Mouse (Mus musculus): ENCODE results near the gene 4930579G24Rik. TPM values are rescaled to one million over a fixed set of nuclear protein-coding genes. Genes with fewer than 3 reads are reported as not detected.

Gene 4930579G24Rik
- polyA plus RNA-seq, 1 experiment: 13.2 TPM

- Histone ChIP-seq H3K27me3 (ENCODE audit: control insufficient read depth, insufficient read depth, insufficient read length) (no peaks in the 10 kb centered on the region), H3K4me3 (ENCODE audit: insufficient read depth, poor library complexity, severe bottlenecking) (peak overlapping the region; percentile 90), H3K79me3 (ENCODE audit: low read depth) (peaks cover 40% of the 10 kb centered on the region), H3K79me2 (ENCODE audit: control insufficient read depth, insufficient read depth) (peaks cover 51% of the 10 kb centered on the region), H3K36me3 (ENCODE audit: control insufficient read depth, insufficient read depth) (peaks cover 42% of the 10 kb centered on the region), H3ac (ENCODE audit: control insufficient read depth, insufficient read length, low read depth) (peak overlapping the region; percentile 83)
- no peak for TF ChIP-seq MYOG (IDR thresholded peaks at IDR 0.05; ENCODE audit: control insufficient read depth, extremely low read depth, insufficient read length)
- TF ChIP-seq MAX (IDR thresholded peaks at IDR 0.05): no peak
- TF ChIP-seq CTCF (IDR thresholded peaks at IDR 0.05; ENCODE audit: control insufficient read depth, insufficient read depth, insufficient read length): no peak
- no peak for TF ChIP-seq USF1 (IDR thresholded peaks at IDR 0.05; ENCODE audit: low read depth)
- no peak for TF ChIP-seq CEBPB (IDR thresholded peaks at IDR 0.05; ENCODE audit: low read depth)
- TF ChIP-seq MYOD1 (IDR thresholded peaks at IDR 0.05; ENCODE audit: control insufficient read depth, insufficient read length, low read depth): no peak
- TF ChIP-seq FOSL1 (IDR thresholded peaks at IDR 0.05; ENCODE audit: insufficient read depth, low read length, poor library complexity, severe bottlenecking): no peak
These were observed 36.9 kb upstream of the 4930579G24Rik start for GRCm38 (mm10) chr3:79591793-79592471.

- TF ChIP-seq MYOG (IDR thresholded peaks at IDR 0.05; ENCODE audit: control insufficient read depth, extremely low read depth, insufficient read length) (no peak), FOSL1 (IDR thresholded peaks at IDR 0.05; ENCODE audit: insufficient read depth, low read length, poor library complexity, severe bottlenecking) (no peak), USF1 (IDR thresholded peaks at IDR 0.05; ENCODE audit: low read depth) (no peak), MAX (IDR thresholded peaks at IDR 0.05) (no peak), CEBPB (IDR thresholded peaks at IDR 0.05; ENCODE audit: low read depth) (no peak), CTCF (IDR thresholded peaks at IDR 0.05; ENCODE audit: control insufficient read depth, insufficient read depth, insufficient read length) (no peak), MYOD1 (IDR thresholded peaks at IDR 0.05; ENCODE audit: control insufficient read depth, insufficient read length, low read depth) (no peak)
- no peak overlapping the region for H3ac ChIP-seq (ENCODE audit: control insufficient read depth, insufficient read length, low read depth)
- H3K79me3 ChIP-seq (ENCODE audit: low read depth): peaks cover 40% of the 10 kb centered on the region
- peaks cover 76% of the 10 kb centered on the region for H3K36me3 ChIP-seq (ENCODE audit: control insufficient read depth, insufficient read depth)
- no peak overlapping the region for H3K4me3 ChIP-seq (ENCODE audit: insufficient read depth, poor library complexity, severe bottlenecking)
- H3K27me3 ChIP-seq (ENCODE audit: control insufficient read depth, insufficient read depth, insufficient read length): no peaks in the 10 kb centered on the region
- H3K79me2 ChIP-seq (ENCODE audit: control insufficient read depth, insufficient read depth): peaks cover 51% of the 10 kb centered on the region
These were observed 33.4 kb upstream of the 4930579G24Rik start for GRCm38 (mm10) chr3:79595468-79595867.

GRCm38 (mm10) chr3:79609886-79610285 is 19.0 kb upstream of the 4930579G24Rik start:
- Histone ChIP-seq H3K79me2 (ENCODE audit: control insufficient read depth, insufficient read depth) (no peaks in the 10 kb centered on the region), H3ac (ENCODE audit: control insufficient read depth, insufficient read length, low read depth) (no peak overlapping the region), H3K36me3 (ENCODE audit: control insufficient read depth, insufficient read depth) (peaks cover 59% of the 10 kb centered on the region), H3K4me3 (ENCODE audit: insufficient read depth, poor library complexity, severe bottlenecking) (no peak overlapping the region), H3K79me3 (ENCODE audit: low read depth) (no peaks in the 10 kb centered on the region), H3K27me3 (ENCODE audit: control insufficient read depth, insufficient read depth, insufficient read length) (no peaks in the 10 kb centered on the region)
- no peak for TF ChIP-seq CTCF (IDR thresholded peaks at IDR 0.05; ENCODE audit: control insufficient read depth, insufficient read depth, insufficient read length)
- TF ChIP-seq MYOG (IDR thresholded peaks at IDR 0.05; ENCODE audit: control insufficient read depth, extremely low read depth, insufficient read length): no peak
- no peak for TF ChIP-seq FOSL1 (IDR thresholded peaks at IDR 0.05; ENCODE audit: insufficient read depth, low read length, poor library complexity, severe bottlenecking)
- no peak for TF ChIP-seq CEBPB (IDR thresholded peaks at IDR 0.05; ENCODE audit: low read depth)
- no peak for TF ChIP-seq MYOD1 (IDR thresholded peaks at IDR 0.05; ENCODE audit: control insufficient read depth, insufficient read length, low read depth)
- TF ChIP-seq MAX (IDR thresholded peaks at IDR 0.05): no peak
- TF ChIP-seq USF1 (IDR thresholded peaks at IDR 0.05; ENCODE audit: low read depth): no peak

GRCm38 (mm10) chr3:79627484-79628181 is 1.2 kb upstream of the 4930579G24Rik start:
- H3K4me3 ChIP-seq (ENCODE audit: insufficient read depth, poor library complexity, severe bottlenecking): peak overlapping the region; percentile 85
- no peak overlapping the region for H3ac ChIP-seq (ENCODE audit: control insufficient read depth, insufficient read length, low read depth)
- H3K36me3 ChIP-seq (ENCODE audit: control insufficient read depth, insufficient read depth): peaks cover 10% of the 10 kb centered on the region
- H3K79me3 ChIP-seq (ENCODE audit: low read depth): peaks cover 7% of the 10 kb centered on the region
- peaks cover 34% of the 10 kb centered on the region for H3K79me2 ChIP-seq (ENCODE audit: control insufficient read depth, insufficient read depth)
- no peak for TF ChIP-seq CTCF (IDR thresholded peaks at IDR 0.05; ENCODE audit: control insufficient read depth, insufficient read depth, insufficient read length)
- no peak for TF ChIP-seq MAX (IDR thresholded peaks at IDR 0.05)
- TF ChIP-seq MYOG (IDR thresholded peaks at IDR 0.05; ENCODE audit: control insufficient read depth, extremely low read depth, insufficient read length): no peak
- TF ChIP-seq MYOD1 (IDR thresholded peaks at IDR 0.05; ENCODE audit: control insufficient read depth, insufficient read length, low read depth): no peak
- no peak for TF ChIP-seq USF1 (IDR thresholded peaks at IDR 0.05; ENCODE audit: low read depth)
- TF ChIP-seq FOSL1 (IDR thresholded peaks at IDR 0.05; ENCODE audit: insufficient read depth, low read length, poor library complexity, severe bottlenecking): no peak
- TF ChIP-seq CEBPB (IDR thresholded peaks at IDR 0.05; ENCODE audit: low read depth): no peak
- no peaks in the 10 kb centered on the region for H3K27me3 ChIP-seq (ENCODE audit: control insufficient read depth, insufficient read depth, insufficient read length)

- peaks cover 11% of the 10 kb centered on the region for H3K36me3 ChIP-seq (ENCODE audit: control insufficient read depth, insufficient read depth)
- peaks cover 34% of the 10 kb centered on the region for H3K79me2 ChIP-seq (ENCODE audit: control insufficient read depth, insufficient read depth)
- no peaks in the 10 kb centered on the region for H3K27me3 ChIP-seq (ENCODE audit: control insufficient read depth, insufficient read depth, insufficient read length)
- H3K4me3 ChIP-seq (ENCODE audit: insufficient read depth, poor library complexity, severe bottlenecking): peak overlapping the region; percentile 85
- TF ChIP-seq FOSL1 (IDR thresholded peaks at IDR 0.05; ENCODE audit: insufficient read depth, low read length, poor library complexity, severe bottlenecking) (no peak), CEBPB (IDR thresholded peaks at IDR 0.05; ENCODE audit: low read depth) (no peak), CTCF (IDR thresholded peaks at IDR 0.05; ENCODE audit: control insufficient read depth, insufficient read depth, insufficient read length) (no peak), MYOG (IDR thresholded peaks at IDR 0.05; ENCODE audit: control insufficient read depth, extremely low read depth, insufficient read length) (no peak), MAX (IDR thresholded peaks at IDR 0.05) (no peak), USF1 (IDR thresholded peaks at IDR 0.05; ENCODE audit: low read depth) (no peak), MYOD1 (IDR thresholded peaks at IDR 0.05; ENCODE audit: control insufficient read depth, insufficient read length, low read depth) (no peak)
- peak overlapping the region; percentile 82 for H3ac ChIP-seq (ENCODE audit: control insufficient read depth, insufficient read length, low read depth)
- H3K79me3 ChIP-seq (ENCODE audit: low read depth): peaks cover 7% of the 10 kb centered on the region
These were observed 708 bp upstream of the 4930579G24Rik start for GRCm38 (mm10) chr3:79628182-79628560.

All from C2C12 (cell line).